Mouse (Mus musculus) kidney, postnatal 25 days (tissue): ENCODE results near the gene Gm20815.
"Not testable (repeated sequence)": the region's sequence is repeated elsewhere in the genome, so short reads cannot be mapped to it uniquely, and the experiment has no call there.

Experiments used
- DNase-seq, 2 experiments: peaks; one replicate each; pipeline ENCODE4 v3.0.0; 2021; ENCODE audit warnings: mixed read lengths in 2 of 2

The Gm20815 gene

GRCm38 (mm10) chrY:8835069-8835468 is at the start of gene Gm20815:
TSS of gene Gm20815 (minus strand) at chrY:8835169.
- DNase-seq, result not testable (repeated sequence)
